Comparison of ENCODE assay signal across 1 mouse cellular context in genomic region chr2:102400605-102401351, GRCm38 (mm10).
TF ChIP-seq lines count a peak whose summit lies in the region.

No protein-coding gene starts in this region.

TF ChIP-seq in MEL, 35 proteins besides CTCF, POLR2A, EP300 and RAD21 (continued from another document):
- TF ChIP-seq BHLHE40 (IDR thresholded peaks at IDR 0.05; ENCODE audit: borderline replicate concordance, low read depth, low read length) (peak; percentile 83; the same call in 1 of the 2 replicates), USF1 (IDR thresholded peaks at IDR 0.05; ENCODE audit: low read depth, low read length) (peak; percentile 34; the same call in 1 of the 2 replicates), TAL1 (IDR thresholded peaks at IDR 0.05; ENCODE audit: low read length) (peak; percentile 29), MEF2A (IDR thresholded peaks at IDR 0.05; ENCODE audit: extremely low read depth, insufficient replicate concordance, low read depth, low read length, poor library complexity, severe bottlenecking) (no peak), ETS1 (IDR thresholded peaks at IDR 0.05; ENCODE audit: low read depth, low read length) (peak; percentile 45; the same call in 1 of the 2 replicates), KAT2A (conservative IDR thresholded peaks at IDR 0.05; ENCODE audit: low read depth, low read length) (peak; percentile 68), ZMIZ1 (IDR thresholded peaks at IDR 0.05; ENCODE audit: low read depth, low read length) (no peak), MAFK (IDR thresholded peaks at IDR 0.05; ENCODE audit: borderline replicate concordance, low read depth, low read length) (no peak), E2F4 (IDR thresholded peaks at IDR 0.05; ENCODE audit: borderline replicate concordance, low read depth, low read length) (peak; percentile 84; the same call in 1 of the 2 replicates), NELFE (IDR thresholded peaks at IDR 0.05; ENCODE audit: low read depth, low read length) (peak; percentile 71), USF2 (IDR thresholded peaks at IDR 0.05; ENCODE audit: borderline replicate concordance in 1 of 2, insufficient read depth in 1 of 2, low read depth in 1 of 2, low read length in 2 of 2) (no peak)
